7 mouse cellular contexts compared by ENCODE assay signal in genomic region chr12:32061090-32061930, GRCm38 (mm10). TPM values are rescaled to one million over a fixed set of nuclear protein-coding genes. Genes with fewer than 3 reads are reported as not detected.
DNase-seq lines count a peak whose midpoint lies in the region; ATAC-seq and TF ChIP-seq lines count a peak whose summit lies in the region.

Gene Prkar2b (minus strand): TSS chr12:32061296.

- peak within 1 kb of the TSS; percentile 86 for H3K9ac ChIP-seq in embryonic facial prominence, embryonic 12.5 days
- H3K9ac ChIP-seq in limb, embryonic 12.5 days (replicated peaks) = peak within 1 kb of the TSS; percentile 86
- peak within 1 kb of the TSS; percentile 91 for H3K9ac ChIP-seq in midbrain, embryonic 15.5 days

- no peaks in the 10 kb centered on the region for H3K9me3 ChIP-seq in embryonic facial prominence, embryonic 12.5 days
- no peaks in the 10 kb centered on the region for H3K9me3 ChIP-seq in limb, embryonic 12.5 days
- no peaks in the 10 kb centered on the region for H3K9me3 ChIP-seq in midbrain, embryonic 15.5 days

- no peaks in the 10 kb centered on the region for H3K27me3 ChIP-seq in embryonic facial prominence, embryonic 12.5 days
- no peaks in the 10 kb centered on the region for H3K27me3 ChIP-seq in kidney, adult 2 months (replicated peaks; ENCODE audit: control insufficient read depth, insufficient read depth, low read length)
- H3K27me3 ChIP-seq in limb, embryonic 12.5 days = no peaks in the 10 kb centered on the region
- H3K27me3 ChIP-seq in midbrain, embryonic 15.5 days (replicated peaks) = no peaks in the 10 kb centered on the region
- H3K27me3 ChIP-seq in spleen, adult 2 months (ENCODE audit: control insufficient read depth, insufficient read depth, low read length) = peaks cover 7% of the 10 kb centered on the region; the same call in 1 of the 2 replicates

- H3K4me3 ChIP-seq in embryonic facial prominence, embryonic 12.5 days = peak within 1 kb of the TSS; percentile 79
- peak within 1 kb of the TSS; percentile 51 for H3K4me3 ChIP-seq in kidney, adult 2 months (ENCODE audit: insufficient read depth, low read depth, low read length)
- peak within 1 kb of the TSS; percentile 77 for H3K4me3 ChIP-seq in limb, embryonic 12.5 days (replicated peaks)
- peak within 1 kb of the TSS; percentile 80 for H3K4me3 ChIP-seq in midbrain, embryonic 15.5 days
- peak within 1 kb of the TSS; percentile 77 for H3K4me3 ChIP-seq in spleen, adult 2 months (ENCODE audit: extremely low read depth, insufficient read depth, insufficient read length)

- H3K27ac ChIP-seq in embryonic facial prominence, embryonic 12.5 days = peak within 1 kb of the TSS; percentile 96
- H3K27ac ChIP-seq in kidney, adult 2 months (ENCODE audit: insufficient read depth, low read depth, low read length) = no peak within 1 kb of the TSS
- peak within 1 kb of the TSS; percentile 95 for H3K27ac ChIP-seq in limb, embryonic 12.5 days
- H3K27ac ChIP-seq in midbrain, embryonic 15.5 days = peak within 1 kb of the TSS; percentile 97
- H3K27ac ChIP-seq in spleen, adult 2 months (ENCODE audit: insufficient read depth, low read length) = peak within 1 kb of the TSS; percentile 69

- WGBS in embryonic facial prominence, embryonic 12.5 days = under 1% methylated on average over 61 of the region's 64 CpGs
- 2% methylated on average over 64 of the region's 64 CpGs for WGBS in kidney, adult 2 months
- under 1% methylated on average over 45 of the region's 64 CpGs for WGBS in limb, embryonic 12.5 days
- WGBS in midbrain, embryonic 15.5 days = under 1% methylated on average over 64 of the region's 64 CpGs
- WGBS in spleen, adult 2 months = 2% methylated on average over 63 of the region's 64 CpGs

- no peaks in the 10 kb centered on the region for H3K36me3 ChIP-seq in embryonic facial prominence, embryonic 12.5 days
- H3K36me3 ChIP-seq in kidney, adult 2 months (ENCODE audit: control insufficient read depth, insufficient read depth, low read length) = no peaks in the 10 kb centered on the region
- no peaks in the 10 kb centered on the region for H3K36me3 ChIP-seq in limb, embryonic 12.5 days
- H3K36me3 ChIP-seq in midbrain, embryonic 15.5 days (replicated peaks) = no peaks in the 10 kb centered on the region
- no peaks in the 10 kb centered on the region for H3K36me3 ChIP-seq in spleen, adult 2 months (ENCODE audit: control insufficient read depth, insufficient read depth, low read length)

- peaks cover 6% of the 10 kb centered on the region; the same call in 1 of the 2 replicates for H3K4me1 ChIP-seq in embryonic facial prominence, embryonic 12.5 days
- no peaks in the 10 kb centered on the region for H3K4me1 ChIP-seq in kidney, adult 2 months (ENCODE audit: control insufficient read depth, insufficient read depth, low read length)
- H3K4me1 ChIP-seq in limb, embryonic 12.5 days (replicated peaks) = peaks cover 11% of the 10 kb centered on the region
- peaks cover 29% of the 10 kb centered on the region for H3K4me1 ChIP-seq in midbrain, embryonic 15.5 days
- peaks cover 2% of the 10 kb centered on the region for H3K4me1 ChIP-seq in spleen, adult 2 months (ENCODE audit: control insufficient read depth, insufficient read depth, insufficient read length)

- no peak for TF ChIP-seq POLR2A in kidney, adult 2 months (IDR thresholded peaks at IDR 0.05; ENCODE audit: low read depth, low read length)
- no peak for TF ChIP-seq POLR2A in spleen, adult 2 months (IDR thresholded peaks at IDR 0.05; ENCODE audit: low read depth, low read length)

- TF ChIP-seq CTCF in kidney, adult 2 months (conservative IDR thresholded peaks at IDR 0.05; ENCODE audit: insufficient read depth, insufficient read length, low read depth, low read length) = no peak
- TF ChIP-seq CTCF in spleen, adult 2 months (IDR thresholded peaks at IDR 0.05; ENCODE audit: extremely low read depth, insufficient read depth, insufficient read length, insufficient replicate concordance) = no peak

- peak; percentile 96 for DNase-seq in adrenal gland, postnatal 25 days
- DNase-seq in heart, adult 18-20 months = peak; percentile 88 to 93
- peak; percentile 90 for DNase-seq in kidney, adult 2 months
- DNase-seq in spleen, adult 2 months (ENCODE audit: low read depth in 1 of 2, low spot score in 2 of 2) = peak; percentile 49 to 82

- ATAC-seq in embryonic facial prominence, embryonic 12.5 days (ENCODE audit: insufficient number of reproducible peaks, insufficient read depth, low FRiP score, low TSS enrichment) = peak; percentile 97
- ATAC-seq in limb, embryonic 12.5 days (ENCODE audit: insufficient number of reproducible peaks, insufficient read depth, low FRiP score, low TSS enrichment, low read depth) = peak; percentile 93
- ATAC-seq in midbrain, embryonic 15.5 days (replicated peaks) = peak; percentile 96

- peak within 1 kb of the TSS; percentile 61 for H3K4me2 ChIP-seq in embryonic facial prominence, embryonic 12.5 days (replicated peaks)
- H3K4me2 ChIP-seq in limb, embryonic 12.5 days = peak within 1 kb of the TSS; percentile 91
- peak within 1 kb of the TSS; percentile 58 for H3K4me2 ChIP-seq in midbrain, embryonic 15.5 days

RNA-seq across cellular contexts. Expression of gene Prkar2b, which starts in this region (rescaled TPM):
- total RNA-seq in adrenal gland, postnatal 25 days (2021) = 295 and 386 TPM in 2 replicates
- 47.0 and 49.0 TPM in 2 replicates for polyA plus RNA-seq in embryonic facial prominence, embryonic 12.5 days (2016; fragmentation: Nextera tagmentation; extraction: Ambion mirVana)
- 10 to 100 TPM in 1 of 2 experiments, 1 to 10 TPM in 1; 3.7 to 34.5 TPM for total RNA-seq in heart, adult 18-20 months (2021)
- polyA plus RNA-seq in kidney, adult 2 months (2012; rRNA removed) = 9.0 and 12.8 TPM in 2 replicates
- polyA plus RNA-seq in limb, embryonic 12.5 days (2016; fragmentation: Nextera tagmentation; extraction: Ambion mirVana) = 31.1 and 32.1 TPM in 2 replicates
- polyA plus RNA-seq in midbrain, embryonic 15.5 days (2015; fragmentation: Nextera tagmentation; extraction: Ambion mirVana) = 146 and 148 TPM in 2 replicates
- polyA plus RNA-seq in spleen, adult 2 months (2012; rRNA removed) = 9.1 and 12.6 TPM in 2 replicates
